Mouse (Mus musculus) spleen, adult 18-20 months (tissue): ENCODE data around the gene Nr2c2.

Source experiments
- DNase-seq, 2 experiments: peaks; one replicate each; pipeline ENCODE4 v3.0.0; 2022; ENCODE audit warnings: mixed read lengths in 2 of 2

Gene Nr2c2

DNA sequence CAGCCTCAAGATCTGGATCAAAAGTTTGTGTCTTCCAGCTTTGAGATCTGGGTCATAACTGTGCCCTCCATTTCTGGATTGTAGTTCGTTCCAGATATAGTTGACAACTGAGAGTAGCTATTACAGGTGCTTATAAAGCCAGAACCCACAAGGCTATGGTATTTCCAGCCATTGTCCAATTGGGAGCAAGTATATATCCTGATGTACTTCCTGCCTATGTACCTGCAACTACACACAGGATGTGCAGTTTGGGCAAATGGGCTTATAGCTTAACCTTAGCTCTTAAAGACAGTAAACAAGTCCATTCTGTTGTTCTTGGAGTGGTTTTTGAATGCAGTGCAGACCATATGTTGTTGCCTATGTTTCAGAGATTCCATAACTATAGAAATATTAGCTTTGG lies 40.3 kb downstream of the Nr2c2 start:
- DNase-seq, result no peak

- DNase-seq, result peak in 1 of 2 experiments; percentile 17
These were observed 41.1 kb downstream of the Nr2c2 start for GRCm38 (mm10) chr6:92132021-92132911.

DNA sequence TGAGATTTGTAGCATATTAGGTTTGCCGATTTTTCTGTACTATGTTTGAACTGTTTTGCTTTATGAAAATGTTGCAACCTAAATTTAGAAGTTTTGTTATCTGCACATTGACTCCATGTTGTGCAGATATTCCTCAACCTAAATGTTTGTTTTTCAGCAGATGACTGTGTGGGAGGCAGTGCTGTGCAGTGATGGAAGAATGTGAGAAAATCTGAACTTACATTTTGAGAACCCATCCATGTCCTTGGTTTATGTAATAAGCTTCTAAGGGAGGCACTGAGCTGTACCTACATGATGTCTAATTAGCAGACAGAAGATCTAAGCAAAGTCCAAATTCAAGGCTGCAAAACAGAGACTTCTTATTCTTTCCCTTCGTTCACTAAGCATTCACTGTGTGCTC lies 42.4 kb downstream of the Nr2c2 start:
- DNase-seq, result no peak

GRCm38 (mm10) chr6:92136356-92136755 lies 45.2 kb downstream of the Nr2c2 start:
- DNase-seq, result no peak

DNA sequence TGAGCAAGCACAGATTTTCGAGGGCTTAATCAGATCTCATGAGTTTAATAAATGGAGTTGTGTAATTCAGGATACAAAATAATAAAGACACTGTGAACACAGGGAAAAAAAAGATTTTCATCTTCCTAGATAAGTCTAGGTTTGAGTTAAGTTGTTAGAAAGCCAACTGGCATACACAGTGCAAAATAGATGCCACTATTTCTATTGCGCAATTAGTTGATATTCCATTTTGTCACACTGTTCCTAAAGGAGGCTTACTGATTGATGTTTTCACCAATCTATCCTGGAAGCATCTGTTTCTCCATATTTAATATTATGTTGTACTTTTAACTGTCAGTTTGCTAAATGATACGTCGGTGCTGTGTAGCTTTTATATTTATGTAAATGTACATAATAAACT lies 54.7 kb downstream of the Nr2c2 start:
- no peak for DNase-seq

DNA sequence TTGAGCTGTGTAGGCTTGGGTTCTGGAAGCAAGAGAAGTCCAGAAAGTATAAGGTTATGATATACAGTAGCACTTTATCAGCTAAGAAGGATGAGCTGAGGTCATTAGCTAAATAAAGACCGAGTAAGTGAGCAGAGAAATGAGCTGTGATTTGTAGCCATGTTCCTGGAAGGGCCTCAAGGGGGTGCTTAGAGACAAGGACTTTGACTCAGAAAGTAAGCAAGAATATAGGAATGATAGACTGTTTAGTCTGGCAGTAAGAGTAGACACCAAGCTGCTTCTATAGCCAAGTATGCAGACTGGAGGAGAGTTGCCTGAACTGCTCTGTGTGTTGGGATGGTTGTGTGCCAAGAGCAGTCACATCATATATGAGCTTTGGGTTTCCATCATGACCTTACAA lies 62.6 kb downstream of the Nr2c2 start:
- DNase-seq, result no peak

- DNase-seq, result no peak
These were observed 67.6 kb downstream of the Nr2c2 start for GRCm38 (mm10) chr6:92158801-92159200.

- DNase-seq, result no peak
These were observed 71.5 kb downstream of the Nr2c2 start for GRCm38 (mm10) chr6:92162724-92163123.

DNA sequence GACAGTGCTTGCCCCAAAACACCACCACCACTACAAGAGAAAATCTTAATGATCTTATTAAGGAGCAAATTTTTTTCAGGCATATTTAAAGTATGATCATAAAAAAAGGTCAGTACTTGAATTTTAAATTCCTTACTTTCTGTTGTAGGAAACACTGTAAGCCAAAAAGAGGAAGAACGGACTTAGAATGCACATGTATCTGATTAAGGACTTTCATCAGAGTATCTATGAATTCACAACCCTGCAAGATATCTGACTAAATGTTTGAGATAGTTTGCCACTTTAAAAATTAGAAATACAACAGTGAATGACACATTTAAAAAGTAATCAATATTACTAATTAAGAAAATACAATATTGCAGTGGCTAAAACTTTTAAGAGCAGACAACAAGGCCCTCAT lies 85.3 kb downstream of the Nr2c2 start:
- DNase-seq, result no peak

DNA sequence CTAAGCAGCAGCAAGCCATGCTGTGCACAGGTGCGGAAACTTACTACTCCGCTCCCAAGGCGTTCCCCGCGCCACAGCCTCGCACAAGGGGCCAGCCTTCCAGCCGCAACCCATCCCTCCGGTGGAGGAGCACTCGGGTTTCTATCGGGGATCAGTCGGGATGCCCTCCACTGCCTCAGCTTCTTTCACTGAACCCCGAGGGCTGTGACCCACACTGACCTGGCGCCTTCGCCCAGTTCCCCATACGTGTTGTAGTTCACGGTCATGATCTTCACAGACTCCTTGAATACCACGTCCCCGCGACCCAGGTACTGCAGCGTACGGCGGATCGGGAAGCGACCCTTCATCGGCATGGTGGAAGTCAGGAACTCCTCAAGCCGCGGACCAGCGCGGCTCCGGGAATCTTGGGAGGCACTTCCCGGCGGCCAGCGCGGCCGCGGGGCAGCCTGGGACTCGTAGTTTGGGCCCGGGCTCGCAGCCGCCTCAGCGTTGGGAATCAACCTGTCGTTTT lies 92.5 kb downstream of the Nr2c2 start, which contains the start of gene Mrps25:
TSS of gene Mrps25 (minus strand) at position 413 of the 511 bp plus-strand sequence.
- peak; percentile 45 to 70 for DNase-seq

- no peak for DNase-seq
These were observed 93.0 kb downstream of the Nr2c2 start for GRCm38 (mm10) chr6:92184178-92184577.

GRCm38 (mm10) chr6:92199414-92199813 lies 108.2 kb downstream of the Nr2c2 start:
- DNase-seq, result no peak

DNA sequence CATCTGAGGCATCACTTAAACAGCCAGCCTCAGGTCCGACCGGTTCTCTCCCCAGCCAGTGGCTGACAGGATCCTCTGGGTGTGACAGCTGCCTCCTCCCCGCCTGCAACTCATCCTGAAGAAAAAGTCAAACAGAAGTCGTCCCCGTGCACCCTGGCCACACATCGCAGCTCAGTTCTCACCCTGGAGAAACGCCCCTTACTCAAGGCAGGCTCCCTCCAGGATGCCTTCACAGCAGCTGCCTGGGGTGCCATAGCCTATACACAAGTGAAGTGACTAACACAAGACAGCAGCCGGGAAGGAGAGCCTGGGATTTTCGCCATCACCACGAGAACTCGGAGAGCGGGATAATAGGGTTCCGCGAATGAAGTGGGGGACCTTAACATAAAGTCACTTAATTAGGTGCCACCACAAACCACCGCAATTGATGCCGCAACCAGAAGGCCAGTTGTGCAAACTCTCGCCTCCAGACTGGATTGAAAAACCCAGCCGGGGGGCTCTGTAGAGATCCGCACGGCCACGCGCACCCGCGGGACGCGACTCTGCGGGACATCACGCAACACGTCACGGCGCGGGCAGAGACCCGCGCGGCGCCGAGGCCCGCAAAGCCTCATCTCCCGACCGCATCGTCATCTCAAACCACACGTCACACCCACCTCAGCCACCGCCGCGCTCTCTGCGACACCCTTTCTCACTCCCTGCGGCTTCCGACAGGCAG lies 123.0 kb downstream of the Nr2c2 start:
- DNase-seq, result peak in 1 of 2 experiments; percentile 10

DNA sequence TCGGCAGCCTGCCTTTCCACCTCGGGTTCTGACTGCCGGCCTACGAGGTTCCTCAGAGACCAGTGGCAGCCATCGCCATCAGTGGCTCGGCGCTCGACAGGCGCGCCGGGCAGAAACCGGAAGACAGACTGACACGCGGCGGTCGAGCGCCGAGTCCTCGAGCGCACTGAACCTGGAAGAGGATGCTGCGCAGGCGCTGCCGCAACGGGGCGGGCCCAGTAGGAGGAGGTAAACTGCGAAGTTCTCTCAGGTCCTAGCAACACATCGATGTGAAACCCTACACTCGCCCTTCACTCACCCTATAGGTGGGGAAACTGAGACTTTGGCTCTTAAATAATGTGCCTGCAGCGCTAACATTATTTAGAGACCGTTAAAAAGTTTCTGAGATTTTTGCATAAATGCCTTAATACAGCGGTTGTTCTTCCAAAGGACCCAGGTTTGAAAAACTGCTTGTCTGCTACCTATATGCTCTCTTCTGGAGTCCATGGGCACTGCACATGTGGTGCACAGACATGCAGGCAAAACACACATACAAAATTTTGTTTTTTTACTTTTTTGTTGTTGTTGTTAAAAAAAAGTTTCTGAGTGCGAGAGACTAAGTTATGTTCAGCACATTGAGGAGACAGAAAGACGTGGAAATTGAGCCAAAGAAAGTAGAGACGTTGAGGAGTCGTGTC lies 123.7 kb downstream of the Nr2c2 start, which contains the start of gene Rbsn:
TSS of gene Rbsn (minus strand) at position 153 of the 677 bp plus-strand sequence.
- peak; percentile 83 to 89 for DNase-seq

GRCm38 (mm10) chr6:92219445-92219844 lies 128.3 kb downstream of the Nr2c2 start:
- peak in 1 of 2 experiments; percentile 25 for DNase-seq

DNA sequence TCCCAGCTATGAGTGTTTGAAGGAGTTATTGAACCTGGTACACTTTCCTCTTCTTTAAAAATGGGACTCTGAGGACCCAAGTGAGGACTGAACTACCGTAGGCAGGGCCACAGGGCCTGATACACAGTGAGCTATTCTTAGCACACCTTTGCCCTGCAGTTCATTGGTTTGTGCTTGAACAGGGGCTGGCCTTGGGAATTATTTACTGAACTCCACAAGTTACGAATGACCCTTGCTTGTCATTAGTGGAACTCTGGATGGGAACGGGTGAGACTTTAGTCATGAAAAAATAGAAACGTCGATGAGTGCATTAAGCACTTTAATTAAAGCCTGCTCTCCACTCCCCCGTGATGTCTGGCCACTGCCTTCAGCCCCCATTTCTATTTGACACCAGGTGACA lies 130.4 kb downstream of the Nr2c2 start:
- no peak for DNase-seq

GRCm38 (mm10) chr6:92222021-92222420 lies 130.8 kb downstream of the Nr2c2 start:
- DNase-seq, result no peak
